Mouse (Mus musculus) layer of hippocampus, adult 6 months (tissue): Measurements from ENCODE around the gene Ngef. TPM values are rescaled to one million over a fixed set of nuclear protein-coding genes. Genes with fewer than 3 reads are reported as not detected.

Experiments
- long read RNA-seq, 2 experiments: library from polyadenylated mRNA; unstranded; transcript quantifications; one replicate each; pipeline ENCODE4 v2.0.0; 2019 to 2020
- polyA plus RNA-seq: library from polyadenylated mRNA; unstranded; fragments of <200 nt; fragmentation: Nextera tagmentation; gene quantifications from 2 replicates; pipeline ENCODE4 v1.2.3, GENCODE M21; 2021

Ngef gene
- polyA plus RNA-seq = 80.8 and 88.6 TPM in 2 replicates
- long read RNA-seq, experiment 1, transcript Ngef-201 (13 exons, 2,746 nt) = major isoform, 217 of 276 reads
- long read RNA-seq, experiment 1, partial matches to known transcripts = 40 of 276 reads
- long read RNA-seq, experiment 1, other reads (novel, unspliced or antisense) = 19 of 276 reads
- long read RNA-seq, experiment 2, transcript Ngef-201 (13 exons, 2,746 nt) = major isoform, 1,048 of 1,120 reads
- long read RNA-seq, experiment 2, partial matches to known transcripts = 30 of 1,120 reads
- long read RNA-seq, experiment 2, other reads (novel, unspliced or antisense) = 42 of 1,120 reads

GRCm38 (mm10) chr1:87573800-87574215, at the start of gene Ngef:
TSS of gene Ngef (minus strand) at chr1:87573870.

DNA sequence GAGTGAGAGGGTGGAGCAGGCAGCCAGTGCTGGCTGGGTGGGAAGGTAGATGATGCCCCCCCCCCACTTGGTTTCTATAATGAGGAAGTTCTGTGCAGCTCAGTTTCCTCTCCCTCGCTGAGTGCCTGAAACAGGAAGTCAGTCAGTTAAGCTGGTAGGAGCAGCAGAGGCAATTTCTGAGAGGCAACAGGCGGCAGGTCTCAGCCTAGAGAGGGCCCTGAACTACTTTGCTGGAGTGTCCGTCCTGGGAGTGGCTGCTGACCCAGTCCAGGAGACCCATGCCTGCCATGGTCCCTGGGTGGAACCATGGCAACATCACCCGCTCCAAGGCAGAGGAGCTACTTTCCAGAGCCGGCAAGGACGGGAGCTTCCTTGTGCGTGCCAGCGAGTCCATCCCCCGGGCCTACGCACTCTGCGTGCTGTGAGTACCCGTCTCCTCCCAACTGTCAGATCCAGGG, 46.6 kb upstream of the Ngef start, which contains the start of gene Inpp5d:
Inpp5d (plus strand) TSS at position 102 of the 458 bp plus-strand sequence.

GRCm38 (mm10) chr1:87509561-87510165, 64.0 kb downstream of the Ngef start, which contains the start of gene Neu2:
TSS of gene Neu2 (plus strand) at chr1:87509889.

GRCm38 (mm10) chr1:87469971-87470370, 103.7 kb downstream of the Ngef start, which contains the start of gene Snorc:
TSS of gene Snorc (plus strand) at chr1:87470271.

Other genes with a start within 250 kb of the Ngef start
- gene Gigyf2, start 246.9 kb downstream of the Ngef start, polyA plus RNA-seq = 18.2 and 42.6 TPM in 2 replicates
- gene Kcnj13, start 179.1 kb downstream of the Ngef start, polyA plus RNA-seq = 4.6 and 199 TPM in 2 replicates
- gene Snorc, start 103.6 kb downstream of the Ngef start, polyA plus RNA-seq = 0.58 and 0.84 TPM in 2 replicates
- 1.2 and 1.6 TPM in 2 replicates for gene Neu2, start 64.0 kb downstream of the Ngef start, polyA plus RNA-seq
- 5.1 and 5.5 TPM in 2 replicates for gene Inpp5d, start 46.4 kb upstream of the Ngef start, polyA plus RNA-seq
- gene Atg16l1, start 182.0 kb upstream of the Ngef start, polyA plus RNA-seq = 31.4 and 31.5 TPM in 2 replicates
- gene Sag, start 229.8 kb upstream of the Ngef start, polyA plus RNA-seq = 5.1 TPM in 2 replicates